Mouse (Mus musculus) heart, embryonic 14.5 days (tissue): Measurements from ENCODE around the gene D17Wsu92e. TPM values are rescaled to one million over a fixed set of nuclear protein-coding genes. Genes with fewer than 3 reads are reported as not detected.
A peak's percentile ranks its signal among the peaks of the same experiment; 100 is the strongest.

Experiments
- ATAC-seq: fragments of 200-750 bp; cut with Nextera tagmentation; 2 replicates; pipeline ENCODE4 v1.8.0; 2017; ENCODE audit warnings: low read depth, moderate TSS enrichment; ENCODE audit not compliant: insufficient number of reproducible peaks, insufficient read depth, low FRiP score
- H3K27ac ChIP-seq, 2 experiments: fragments of 200-500 bp in 1 of 2; fragments of 300-500 bp in 1 of 2; sonication (generic) in 1 of 2; replicated peaks in 1 of 2; 2 replicates each; pipeline ENCODE4 v1.5.1; 2012 to 2014; ENCODE audit warnings: low read depth in 2 of 2, low read length in 2 of 2, control low read depth in 1 of 2, mild to moderate bottlenecking in 1 of 2, mixed read lengths in 1 of 2; ENCODE audit not compliant: control insufficient read depth in 1 of 2, insufficient read depth in 1 of 2
- H3K27me3 ChIP-seq: fragments of 300-500 bp; sonication (generic); 2 replicates; pipeline ENCODE4 v1.6.1; 2014; ENCODE audit warnings: mild to moderate bottlenecking, low read length, control low read depth; ENCODE audit not compliant: control insufficient read depth, insufficient read depth
- H3K36me3 ChIP-seq: fragments of 300-500 bp; sonication (generic); 2 replicates; pipeline ENCODE4 v1.6.1; 2014; ENCODE audit warnings: mild to moderate bottlenecking, control low read depth, low read length, mixed read lengths; ENCODE audit not compliant: control insufficient read depth, insufficient read depth
- H3K4me1 ChIP-seq, 2 experiments: fragments of 200-500 bp in 1 of 2; fragments of 300-500 bp in 1 of 2; sonication (generic) in 1 of 2; 2 replicates each; pipeline ENCODE4 v1.6.1; 2012 to 2014; ENCODE audit warnings: low read length in 2 of 2, control low read depth in 1 of 2, mixed read lengths in 1 of 2; ENCODE audit not compliant: control insufficient read depth in 2 of 2, insufficient read depth in 2 of 2
- H3K4me2 ChIP-seq: fragments of 300-500 bp; sonication (generic); 2 replicates; pipeline ENCODE4 v1.6.1; 2014; ENCODE audit warnings: mild to moderate bottlenecking, low read length
- H3K4me3 ChIP-seq, 2 experiments: fragments of 200-500 bp in 1 of 2; fragments of 300-500 bp in 1 of 2; sonication (generic) in 1 of 2; 2 replicates each; pipeline ENCODE4 v1.5.1; 2012 to 2014; ENCODE audit warnings: low read length in 2 of 2, mild to moderate bottlenecking in 2 of 2, control low read depth in 1 of 2, low read depth in 1 of 2, moderate library complexity in 1 of 2; ENCODE audit not compliant: control insufficient read depth in 1 of 2, insufficient read depth in 1 of 2
- H3K9ac ChIP-seq: fragments of 300-500 bp; sonication (generic); 2 replicates; pipeline ENCODE4 v1.6.1; 2014; ENCODE audit warnings: mild to moderate bottlenecking, low read length
- H3K9me3 ChIP-seq: fragments of 300-500 bp; sonication (generic); 2 replicates; pipeline ENCODE4 v1.6.1; 2016; ENCODE audit warnings: low read length, control low read depth; ENCODE audit not compliant: control insufficient read depth
- WGBS: fragments of 180-500 bp; shearing (Covaris S2); extraction: QIAGEN DNeasy Blood & Tissue Kit; methylation state at CpG from one replicate; pipeline ENCODE4 v1.1.7; 2014; 5-methylcytosine and 5-hydroxymethylcytosine counted together
- polyA plus RNA-seq: library from polyadenylated mRNA; unstranded; fragments of >200 nt; fragmentation: Nextera tagmentation; extraction: Ambion mirVana; gene quantifications from 2 replicates; pipeline ENCODE4 v1.2.1, GENCODE M21; 2014

D17Wsu92e gene
- polyA plus RNA-seq, 1 experiment from 2014 or later = 15.4 TPM

DNA sequence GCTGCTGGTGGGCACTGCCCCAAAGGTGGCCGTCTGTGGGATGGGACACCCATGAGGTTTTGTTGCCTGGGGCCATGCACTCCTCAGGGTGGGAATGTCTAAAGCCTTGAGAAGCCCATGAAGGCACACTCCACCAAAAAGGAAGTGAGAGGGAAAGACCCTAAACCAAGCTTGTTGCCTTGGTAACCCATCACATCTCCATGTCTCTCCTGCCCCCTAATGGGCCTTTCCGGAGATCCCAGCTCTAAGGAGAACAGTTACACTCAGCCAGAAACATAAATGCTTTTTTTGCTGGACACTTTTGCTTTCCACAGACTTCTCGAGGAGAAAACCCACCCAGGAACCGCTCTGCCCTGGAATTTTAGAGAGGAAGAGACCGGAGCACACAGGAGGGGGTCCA is 102.2 kb downstream of the D17Wsu92e start:
- H3K27me3 ChIP-seq = peaks cover 50% of the 10 kb centered on the region
- no peak for ATAC-seq
- 54% methylated on average over 5 of the region's 5 CpGs for WGBS

DNA sequence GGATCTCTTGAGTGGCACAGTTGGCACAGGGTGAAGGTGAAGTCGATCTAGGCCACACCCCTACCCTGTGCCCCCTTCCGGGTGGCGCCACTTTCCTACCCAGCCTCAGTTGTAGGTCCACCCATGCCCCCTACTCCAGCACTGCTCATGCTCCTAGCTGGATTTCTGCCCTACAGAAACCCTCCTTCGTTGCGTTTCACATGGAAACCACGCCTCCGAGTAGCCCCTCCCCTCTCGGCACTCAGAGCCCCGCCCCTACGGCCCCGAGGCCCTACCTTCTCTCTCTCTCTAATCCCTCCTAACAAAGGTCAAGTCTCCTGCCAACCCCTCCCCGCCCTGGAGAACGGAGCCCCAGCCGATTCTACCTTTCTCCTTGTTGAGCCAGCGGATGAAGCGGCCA is 103.6 kb downstream of the D17Wsu92e start:
- no peak for ATAC-seq
- Histone ChIP-seq H3K9me3 (no peaks in the 10 kb centered on the region), H3K4me3 (peak overlapping the region; percentile 11 to 26), H3K27ac (no peak overlapping the region), H3K36me3 (no peaks in the 10 kb centered on the region), H3K4me2 (peak overlapping the region; percentile 55), H3K27me3 (peaks cover 50% of the 10 kb centered on the region), H3K9ac (no peak overlapping the region), H3K4me1 (peaks cover 0 to 4% of the 10 kb centered on the region in 2 experiments; a peak in 1 of 4 replicates)
- WGBS = 5% methylated on average over 16 of the region's 16 CpGs

More for the DNA sequence above, 102.2 kb downstream of the D17Wsu92e start:
- H3K4me2 ChIP-seq = no peak overlapping the region
- no peaks in the 10 kb centered on the region for H3K36me3 ChIP-seq
- H3K4me1 ChIP-seq = peaks cover 0 to 4% of the 10 kb centered on the region in 2 experiments; a peak in 1 of 4 replicates
- H3K27ac ChIP-seq = no peak overlapping the region
- no peak overlapping the region for H3K9ac ChIP-seq
- no peak overlapping the region for H3K4me3 ChIP-seq
- no peaks in the 10 kb centered on the region for H3K9me3 ChIP-seq

DNA sequence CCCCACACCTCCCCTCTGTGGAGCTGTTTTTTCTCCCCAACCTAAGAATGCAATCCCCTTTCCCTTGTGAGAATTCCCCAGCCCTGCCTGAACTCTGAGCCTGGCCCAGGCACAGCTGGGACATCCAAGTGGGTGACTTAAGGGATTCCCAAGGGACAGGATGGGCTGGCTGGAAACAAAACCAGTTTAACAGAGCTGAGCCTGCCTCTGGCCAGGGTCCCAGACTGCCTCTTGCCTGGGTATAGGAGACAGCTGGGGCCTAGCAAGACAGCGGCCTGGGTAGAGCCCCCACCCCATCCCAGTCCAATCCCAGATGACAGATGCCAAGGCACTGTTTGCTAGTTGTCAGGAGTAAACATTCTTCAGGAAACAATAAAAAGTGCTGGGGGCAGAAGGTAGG is 107.6 kb downstream of the D17Wsu92e start:
- WGBS = 78% methylated on average over 1 of the region's 1 CpGs

DNA sequence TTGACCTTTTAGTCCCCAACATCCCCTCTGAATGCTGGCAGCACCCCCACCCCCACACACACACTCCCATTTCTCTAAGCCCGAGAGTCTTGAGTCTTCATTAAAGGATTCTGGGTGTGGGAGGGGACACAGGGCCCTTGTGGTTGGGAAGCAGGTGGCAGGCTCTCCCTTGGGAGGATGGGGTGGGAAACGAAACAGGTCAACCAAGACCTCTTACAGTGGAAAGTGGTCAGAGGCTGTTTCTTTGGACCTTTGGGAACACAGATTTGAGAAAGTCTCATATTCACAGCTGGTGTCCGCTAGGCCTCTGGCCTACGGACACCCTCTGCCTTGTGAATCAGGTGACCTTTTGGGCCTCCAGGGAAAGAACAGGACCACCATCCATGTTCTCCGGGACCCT is 110.8 kb downstream of the D17Wsu92e start:
- WGBS = 64% methylated on average over 5 of the region's 5 CpGs
- H3K27me3 ChIP-seq = peaks cover 33% of the 10 kb centered on the region

More for the DNA sequence above, 107.6 kb downstream of the D17Wsu92e start:
- peaks cover 21% of the 10 kb centered on the region for H3K27me3 ChIP-seq
- no peak overlapping the region for H3K9ac ChIP-seq
- no peak overlapping the region for H3K27ac ChIP-seq
- peaks cover 2 to 12% of the 10 kb centered on the region in 2 experiments; a peak in 3 of 4 replicates for H3K4me1 ChIP-seq
- no peak for ATAC-seq
- H3K36me3 ChIP-seq = no peaks in the 10 kb centered on the region
- H3K9me3 ChIP-seq = no peaks in the 10 kb centered on the region
- H3K4me3 ChIP-seq = no peak overlapping the region
- H3K4me2 ChIP-seq = no peak overlapping the region

DNA sequence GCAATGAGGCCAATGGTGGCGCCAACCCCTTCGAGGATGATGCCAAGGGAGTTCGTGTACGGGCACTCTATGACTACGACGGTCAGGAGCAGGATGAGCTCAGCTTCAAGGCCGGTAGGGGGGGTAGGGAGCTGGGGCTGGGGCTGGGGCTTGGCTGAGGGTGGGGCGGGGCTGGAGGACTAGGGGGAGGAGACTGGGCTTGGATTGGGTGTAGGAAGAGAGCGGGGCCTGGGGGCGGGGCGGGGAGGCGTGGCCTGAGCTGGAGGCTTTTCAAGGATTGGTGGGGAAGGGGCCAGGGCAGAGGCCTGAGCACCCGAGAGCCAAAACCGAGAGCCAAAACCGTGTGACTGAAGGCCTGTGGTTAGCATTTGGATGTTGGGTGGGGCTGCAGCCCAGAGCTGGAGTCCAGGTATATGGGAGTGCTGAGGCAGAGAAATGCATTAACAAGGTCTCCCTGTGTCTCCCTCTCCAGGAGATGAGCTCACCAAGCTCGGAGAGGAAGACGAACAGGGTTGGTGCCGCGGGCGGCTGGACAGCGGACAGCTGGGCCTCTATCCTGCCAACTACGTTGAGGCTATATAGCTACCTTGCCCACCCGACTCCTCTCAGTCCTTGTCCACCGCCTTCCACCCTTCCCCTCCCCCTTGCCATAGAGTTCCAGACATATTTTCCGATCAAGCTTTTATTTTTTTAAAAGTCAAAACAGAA is 112.3 kb downstream of the D17Wsu92e start:
- peaks cover 24% of the 10 kb centered on the region for H3K27me3 ChIP-seq
- no peak overlapping the region for H3K27ac ChIP-seq
- H3K9ac ChIP-seq = no peak overlapping the region
- 4% methylated on average over 25 of the region's 25 CpGs for WGBS
- peak overlapping the region; percentile 17 to 33 for H3K4me3 ChIP-seq
- H3K36me3 ChIP-seq = no peaks in the 10 kb centered on the region
- peaks cover 4 to 10% of the 10 kb centered on the region in 2 experiments; a peak in 3 of 4 replicates for H3K4me1 ChIP-seq
- peak overlapping the region; percentile 59 for H3K4me2 ChIP-seq
- 0 out of 2 replicates have a peak, but pooled peaks cover 3% of the 10 kb centered on the region for H3K9me3 ChIP-seq
- peak; percentile 81 for ATAC-seq

More for the DNA sequence above, 110.8 kb downstream of the D17Wsu92e start:
- H3K27ac ChIP-seq = no peak overlapping the region
- peaks cover 4 to 10% of the 10 kb centered on the region in 2 experiments; a peak in 3 of 4 replicates for H3K4me1 ChIP-seq
- 0 out of 2 replicates have a peak, but pooled peaks cover 3% of the 10 kb centered on the region for H3K9me3 ChIP-seq
- H3K36me3 ChIP-seq = no peaks in the 10 kb centered on the region
- no peak overlapping the region for H3K9ac ChIP-seq
- no peak for ATAC-seq
- no peak overlapping the region for H3K4me2 ChIP-seq
- H3K4me3 ChIP-seq = no peak overlapping the region

- H3K36me3 ChIP-seq = no peaks in the 10 kb centered on the region
- H3K9ac ChIP-seq = no peak overlapping the region
- H3K4me3 ChIP-seq = no peak overlapping the region
- H3K27me3 ChIP-seq = peaks cover 24% of the 10 kb centered on the region
- no peak overlapping the region for H3K4me2 ChIP-seq
- no peak for ATAC-seq
- 28% methylated on average over 10 of the region's 10 CpGs for WGBS
- H3K27ac ChIP-seq = no peak overlapping the region
- H3K4me1 ChIP-seq = peaks cover 4 to 14% of the 10 kb centered on the region in 2 experiments; a peak in 3 of 4 replicates
- 0 out of 2 replicates have a peak, but pooled peaks cover 3% of the 10 kb centered on the region for H3K9me3 ChIP-seq
These were observed 114.8 kb downstream of the D17Wsu92e start for GRCm38 (mm10) chr17:27705661-27706060.

- H3K9me3 ChIP-seq = peaks cover 7% of the 10 kb centered on the region
- H3K9ac ChIP-seq = no peak overlapping the region
- no peak overlapping the region for H3K27ac ChIP-seq
- H3K36me3 ChIP-seq = no peaks in the 10 kb centered on the region
- peaks cover 4 to 14% of the 10 kb centered on the region in 2 experiments; a peak in 3 of 4 replicates for H3K4me1 ChIP-seq
- WGBS = 61% methylated on average over 5 of the region's 5 CpGs
- peaks cover 21% of the 10 kb centered on the region for H3K27me3 ChIP-seq
- ATAC-seq = no peak
- no peak overlapping the region for H3K4me3 ChIP-seq
- H3K4me2 ChIP-seq = no peak overlapping the region
These were observed 116.4 kb downstream of the D17Wsu92e start for GRCm38 (mm10) chr17:27703961-27704621.
